Mouse (Mus musculus): ENCODE measurements around the gene Atp1a2. TPM values are rescaled to one million over a fixed set of nuclear protein-coding genes. Genes with fewer than 3 reads are reported as not detected.

Atp1a2 gene
- 17.0 and 20.8 TPM in 2 replicates for polyA plus RNA-seq (2015; fragmentation: Nextera tagmentation; extraction: Ambion mirVana)

- Histone ChIP-seq H3K4me1 (peaks cover 82% of the 10 kb centered on the region), H3K4me3 (peak within 1 kb of the TSS; percentile 51), H3K36me3 (peaks cover 5% of the 10 kb centered on the region), H3K27me3 (replicated peaks) (no peaks in the 10 kb centered on the region), H3K27ac (replicated peaks) (peak within 1 kb of the TSS; percentile 88), H3K9ac (peak within 1 kb of the TSS; percentile 77), H3K4me2 (peak within 1 kb of the TSS; percentile 67), H3K9me3 (no peaks in the 10 kb centered on the region)
- ATAC-seq (ENCODE audit: extremely low read depth, insufficient number of reproducible peaks, low FRiP score, low TSS enrichment) = 0 out of 2 replicates have a peak, but pooled peaks have one; percentile 34
- 6% methylated on average over 16 of the region's 16 CpGs for WGBS
These were observed at the start of gene Atp1a2 for GRCm38 (mm10) chr1:172297611-172298537. TSS of gene Atp1a2 (minus strand) at chr1:172298064.

DNA sequence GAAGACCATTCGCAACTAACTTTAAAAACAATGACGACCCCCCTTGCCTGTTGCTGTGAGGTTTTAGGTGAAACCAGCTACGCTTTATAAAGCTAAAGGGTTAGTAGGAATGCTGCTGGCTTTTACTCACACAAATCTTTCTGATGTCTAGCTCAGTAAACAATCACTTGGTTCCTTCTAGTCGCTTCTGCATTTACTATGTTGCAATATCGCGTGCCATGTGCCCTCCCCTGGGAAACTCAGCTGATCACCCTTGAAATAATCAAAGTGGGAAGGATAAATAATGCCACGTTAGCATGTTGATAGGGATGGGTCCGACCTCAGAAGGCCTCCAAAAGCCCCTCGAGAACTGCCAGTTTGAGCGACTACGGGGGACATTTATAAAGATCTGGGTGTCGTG is 49.5 kb upstream of the Atp1a2 start:
- no peak overlapping the region for H3K9ac ChIP-seq
- H3K27ac ChIP-seq (replicated peaks) = no peak overlapping the region
- no peak overlapping the region for H3K4me2 ChIP-seq
- WGBS = 78% methylated on average over 12 of the region's 12 CpGs
- no peak overlapping the region for H3K4me3 ChIP-seq
- peaks cover 87% of the 10 kb centered on the region for H3K27me3 ChIP-seq (replicated peaks)
- H3K9me3 ChIP-seq = no peaks in the 10 kb centered on the region
- no peaks in the 10 kb centered on the region for H3K36me3 ChIP-seq
- no peak for ATAC-seq (ENCODE audit: extremely low read depth, insufficient number of reproducible peaks, low FRiP score, low TSS enrichment)
- peaks cover 11% of the 10 kb centered on the region for H3K4me1 ChIP-seq

GRCm38 (mm10) chr1:172346707-172347106 is 48.8 kb upstream of the Atp1a2 start:
- Histone ChIP-seq H3K36me3 (no peaks in the 10 kb centered on the region), H3K4me1 (peaks cover 11% of the 10 kb centered on the region), H3K9ac (no peak overlapping the region), H3K9me3 (no peaks in the 10 kb centered on the region), H3K27ac (replicated peaks) (no peak overlapping the region), H3K27me3 (replicated peaks) (peaks cover 87% of the 10 kb centered on the region), H3K4me2 (no peak overlapping the region), H3K4me3 (no peak overlapping the region)
- WGBS = 72% methylated on average over 10 of the region's 10 CpGs
- no peak for ATAC-seq (ENCODE audit: extremely low read depth, insufficient number of reproducible peaks, low FRiP score, low TSS enrichment)

GRCm38 (mm10) chr1:172344820-172345219 is 47.0 kb upstream of the Atp1a2 start:
- Histone ChIP-seq H3K4me2 (no peak overlapping the region), H3K9me3 (no peaks in the 10 kb centered on the region), H3K9ac (no peak overlapping the region), H3K36me3 (no peaks in the 10 kb centered on the region), H3K27me3 (replicated peaks) (peaks cover 87% of the 10 kb centered on the region), H3K4me1 (peaks cover 13% of the 10 kb centered on the region), H3K27ac (replicated peaks) (no peak overlapping the region), H3K4me3 (no peak overlapping the region)
- ATAC-seq (ENCODE audit: extremely low read depth, insufficient number of reproducible peaks, low FRiP score, low TSS enrichment) = no peak
- 72% methylated on average over 7 of the region's 7 CpGs for WGBS

DNA sequence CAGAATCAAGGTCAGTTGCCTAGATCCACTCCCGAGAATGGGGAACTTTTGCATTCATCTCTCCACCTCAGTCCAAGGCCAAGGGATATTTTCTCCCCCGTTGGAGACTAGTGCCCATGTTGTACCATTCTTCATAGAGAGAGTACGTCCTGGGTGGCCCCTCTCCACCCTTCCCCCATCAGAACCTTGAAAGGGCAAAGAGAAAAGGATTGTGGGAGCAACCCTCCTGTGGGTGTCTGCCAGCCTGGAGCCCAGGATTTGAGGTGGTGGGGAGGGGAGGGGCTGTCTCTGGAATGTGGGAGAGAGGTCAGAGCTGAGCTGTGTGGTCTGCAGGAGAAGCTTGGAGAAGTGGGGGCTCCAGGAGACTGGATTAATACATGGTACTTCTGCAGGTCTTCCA is 46.0 kb upstream of the Atp1a2 start:
- no peak for ATAC-seq (ENCODE audit: extremely low read depth, insufficient number of reproducible peaks, low FRiP score, low TSS enrichment)
- no peak overlapping the region for H3K27ac ChIP-seq (replicated peaks)
- 42% methylated on average over 3 of the region's 3 CpGs for whole genome bisulfite sequencing
- H3K36me3 ChIP-seq = no peaks in the 10 kb centered on the region
- no peak overlapping the region for H3K4me2 ChIP-seq
- no peaks in the 10 kb centered on the region for H3K9me3 ChIP-seq
- no peak overlapping the region for H3K4me3 ChIP-seq
- H3K9ac ChIP-seq = no peak overlapping the region
- peaks cover 87% of the 10 kb centered on the region for H3K27me3 ChIP-seq (replicated peaks)
- peaks cover 11% of the 10 kb centered on the region for H3K4me1 ChIP-seq

DNA sequence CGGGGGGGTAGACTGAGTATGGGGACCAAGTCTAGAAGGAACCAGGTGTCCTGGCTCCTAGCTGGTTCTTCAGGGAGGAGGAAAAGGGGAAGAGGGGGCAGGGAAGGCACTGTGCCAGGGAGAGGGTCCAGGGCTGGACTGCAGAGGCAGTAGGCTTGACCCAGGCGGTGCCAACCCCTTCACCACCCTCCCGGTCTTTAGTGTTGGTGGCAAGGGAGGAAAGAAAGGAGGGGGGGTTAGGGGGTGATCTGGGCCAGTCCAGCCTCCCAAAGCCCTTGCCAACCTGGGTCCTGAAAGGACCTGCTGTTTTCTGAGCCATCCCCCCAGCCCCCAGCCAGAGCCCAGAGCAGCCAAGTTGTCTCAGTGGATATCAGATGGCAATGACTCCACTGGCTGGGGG is 44.9 kb upstream of the Atp1a2 start:
- 70% methylated on average over 3 of the region's 3 CpGs for WGBS
- Histone ChIP-seq H3K27me3 (replicated peaks) (peaks cover 86% of the 10 kb centered on the region), H3K4me2 (no peak overlapping the region), H3K4me3 (no peak overlapping the region), H3K4me1 (peaks cover 11% of the 10 kb centered on the region), H3K36me3 (no peaks in the 10 kb centered on the region), H3K9me3 (no peaks in the 10 kb centered on the region), H3K9ac (no peak overlapping the region), H3K27ac (replicated peaks) (no peak overlapping the region)
- no peak for ATAC-seq (ENCODE audit: extremely low read depth, insufficient number of reproducible peaks, low FRiP score, low TSS enrichment)

DNA sequence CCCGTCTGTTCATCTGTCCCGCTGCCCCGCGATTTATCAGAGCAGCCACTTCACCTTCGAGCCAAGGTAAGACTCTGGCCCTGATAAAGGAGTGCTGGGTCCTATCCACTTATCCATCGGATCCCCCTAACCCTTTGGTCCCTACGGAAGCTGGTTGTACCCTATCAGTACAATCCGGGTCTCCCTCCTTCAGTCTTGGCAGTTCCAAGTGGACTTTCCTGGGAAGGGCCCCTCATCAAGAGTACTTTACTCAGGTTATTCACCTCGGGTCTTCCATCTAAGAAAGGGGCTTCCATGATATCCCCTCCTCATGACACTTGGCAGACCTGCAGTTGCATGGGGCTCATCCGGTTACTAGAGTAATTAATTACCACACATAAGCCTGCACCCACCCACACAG is 43.5 kb upstream of the Atp1a2 start:
- no peak overlapping the region for H3K27ac ChIP-seq (replicated peaks)
- peak overlapping the region; percentile 54 for H3K4me3 ChIP-seq
- peaks cover 11% of the 10 kb centered on the region for H3K4me1 ChIP-seq
- H3K36me3 ChIP-seq = no peaks in the 10 kb centered on the region
- H3K4me2 ChIP-seq = peak overlapping the region; percentile 82
- no peaks in the 10 kb centered on the region for H3K9me3 ChIP-seq
- H3K9ac ChIP-seq = no peak overlapping the region
- no peak for ATAC-seq (ENCODE audit: extremely low read depth, insufficient number of reproducible peaks, low FRiP score, low TSS enrichment)
- H3K27me3 ChIP-seq (replicated peaks) = peaks cover 86% of the 10 kb centered on the region
- 9% methylated on average over 10 of the region's 10 CpGs for WGBS

GRCm38 (mm10) chr1:172340729-172341321 is 43.0 kb upstream of the Atp1a2 start, which contains the start of gene Kcnj10:
TSS of gene Kcnj10 (plus strand) at chr1:172341210.
- Histone ChIP-seq H3K27ac (replicated peaks) (no peak within 1 kb of the TSS), H3K4me1 (peaks cover 11% of the 10 kb centered on the region), H3K27me3 (replicated peaks) (peaks cover 88% of the 10 kb centered on the region), H3K9me3 (no peaks in the 10 kb centered on the region), H3K4me2 (peak within 1 kb of the TSS; percentile 82), H3K9ac (peak within 1 kb of the TSS; percentile 73), H3K4me3 (peak within 1 kb of the TSS; percentile 54), H3K36me3 (no peaks in the 10 kb centered on the region)
- peak; percentile 44; the same call in 1 of the 2 replicates for ATAC-seq (ENCODE audit: extremely low read depth, insufficient number of reproducible peaks, low FRiP score, low TSS enrichment)
- 1% methylated on average over 37 of the region's 38 CpGs for WGBS

DNA sequence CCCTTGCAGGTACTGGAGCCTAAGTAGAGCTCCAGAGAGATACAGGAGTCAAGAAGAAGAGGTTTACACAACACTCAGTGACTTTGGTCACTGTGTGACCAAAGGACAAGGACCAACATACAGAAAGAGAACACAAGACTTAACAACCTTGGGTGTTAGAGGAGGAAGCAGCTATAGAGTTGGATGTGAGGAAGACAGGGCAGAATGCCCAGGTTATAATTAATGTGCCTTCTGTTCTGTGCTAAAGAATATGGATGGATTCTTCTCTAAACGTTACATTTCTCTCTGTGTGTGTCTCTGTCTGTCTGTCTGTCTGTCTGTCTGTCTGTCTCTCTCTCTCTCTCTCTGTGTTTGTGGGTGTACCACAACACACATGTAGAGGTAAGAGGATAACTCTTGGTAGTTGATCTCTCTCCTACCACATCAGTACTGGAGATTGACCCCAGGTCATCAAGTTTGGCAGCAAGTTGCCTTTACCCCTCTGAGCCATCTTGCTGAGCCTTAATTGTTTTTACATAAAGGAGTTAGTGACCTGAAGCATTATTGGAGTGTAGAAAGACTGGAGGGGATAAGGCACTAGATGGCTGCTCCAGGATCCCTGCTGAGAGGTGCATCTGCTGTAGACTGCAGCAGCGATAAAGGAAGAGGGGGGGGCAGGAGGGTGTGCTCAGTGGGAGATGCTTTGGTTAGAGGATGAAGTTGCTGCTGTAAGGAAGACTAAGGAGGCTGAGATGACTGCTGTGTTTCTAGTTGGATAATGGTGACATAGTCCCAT is 39.7 kb upstream of the Atp1a2 start:
- no peak overlapping the region for H3K9ac ChIP-seq
- H3K9me3 ChIP-seq = no peaks in the 10 kb centered on the region
- peaks cover 11% of the 10 kb centered on the region for H3K4me1 ChIP-seq
- no peaks in the 10 kb centered on the region for H3K36me3 ChIP-seq
- 26% methylated on average over 2 of the region's 2 CpGs for WGBS
- no peak overlapping the region for H3K4me2 ChIP-seq
- H3K4me3 ChIP-seq = no peak overlapping the region
- H3K27me3 ChIP-seq (replicated peaks) = peaks cover 98% of the 10 kb centered on the region
- H3K27ac ChIP-seq (replicated peaks) = no peak overlapping the region
- ATAC-seq (ENCODE audit: extremely low read depth, insufficient number of reproducible peaks, low FRiP score, low TSS enrichment) = no peak

DNA sequence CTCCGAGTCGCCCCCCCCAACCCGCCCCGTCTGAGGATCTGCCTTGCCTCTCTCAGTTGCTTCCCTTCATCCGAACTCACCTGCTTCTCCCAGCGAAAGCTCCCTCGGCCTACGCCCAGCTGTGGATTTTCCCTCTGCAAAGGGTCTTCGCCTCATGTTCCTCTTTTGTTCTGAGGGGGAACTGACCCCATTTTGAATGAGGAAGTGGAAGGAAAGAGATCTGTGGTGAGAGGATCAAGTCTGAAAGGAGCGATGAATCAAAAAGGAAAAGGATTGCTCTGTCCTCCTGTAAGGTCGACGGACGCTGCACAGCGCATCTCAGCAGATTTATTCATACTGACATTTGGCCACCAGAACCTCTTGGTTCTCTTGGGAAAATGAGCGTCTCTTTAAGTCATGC is 37.9 kb upstream of the Atp1a2 start:
- Histone ChIP-seq H3K4me1 (peaks cover 5% of the 10 kb centered on the region), H3K9me3 (no peaks in the 10 kb centered on the region), H3K4me3 (no peak overlapping the region), H3K27me3 (replicated peaks) (peaks cover 96% of the 10 kb centered on the region), H3K9ac (no peak overlapping the region), H3K4me2 (no peak overlapping the region), H3K36me3 (no peaks in the 10 kb centered on the region), H3K27ac (replicated peaks) (no peak overlapping the region)
- WGBS = 67% methylated on average over 15 of the region's 15 CpGs
- no peak for ATAC-seq (ENCODE audit: extremely low read depth, insufficient number of reproducible peaks, low FRiP score, low TSS enrichment)

- Histone ChIP-seq H3K4me1 (no peaks in the 10 kb centered on the region), H3K27me3 (replicated peaks) (peaks cover 97% of the 10 kb centered on the region), H3K4me3 (no peak overlapping the region), H3K9ac (no peak overlapping the region), H3K9me3 (no peaks in the 10 kb centered on the region), H3K27ac (replicated peaks) (no peak overlapping the region), H3K36me3 (no peaks in the 10 kb centered on the region), H3K4me2 (no peak overlapping the region)
- ATAC-seq (ENCODE audit: extremely low read depth, insufficient number of reproducible peaks, low FRiP score, low TSS enrichment) = no peak
- 22% methylated on average over 3 of the region's 3 CpGs for WGBS
These were observed 35.6 kb upstream of the Atp1a2 start for GRCm38 (mm10) chr1:172333512-172333911.

Data from heart, embryonic 13.5 days (tissue).